ENCODE assay signal across 8 mouse cellular contexts in genomic region chr4:43983181-43983580, GRCm38 (mm10). TPM values are rescaled to one million over a fixed set of nuclear protein-coding genes. Genes with fewer than 3 reads are reported as not detected.
A peak's percentile ranks its signal among the peaks of the same experiment; 100 is the strongest.
DNase-seq lines count a peak whose midpoint lies in the region; ATAC-seq and TF ChIP-seq lines count a peak whose summit lies in the region.

Gene Ccin, plus strand, starts transcription at chr4:43983483.

- no peaks in the 10 kb centered on the region for H3K9me3 ChIP-seq in heart, embryonic 10.5 days
- H3K9me3 ChIP-seq in hindbrain, embryonic 14.5 days (ENCODE audit: control insufficient read depth, low read length), result no peaks in the 10 kb centered on the region
- H3K9me3 ChIP-seq in midbrain, embryonic 14.5 days (ENCODE audit: control insufficient read depth, low read length), result no peaks in the 10 kb centered on the region

- H3K27me3 ChIP-seq in heart, embryonic 10.5 days (ENCODE audit: insufficient read depth, poor library complexity, severe bottlenecking), result peaks cover 15% of the 10 kb centered on the region; the same call in 1 of the 2 replicates
- H3K27me3 ChIP-seq in hindbrain, embryonic 14.5 days (ENCODE audit: control insufficient read depth, insufficient read depth, low read length), result no peaks in the 10 kb centered on the region
- H3K27me3 ChIP-seq in midbrain, embryonic 14.5 days (ENCODE audit: control insufficient read depth, insufficient read depth, low read length), result peaks cover 12% of the 10 kb centered on the region; the same call in 1 of the 2 replicates

- WGBS in heart, embryonic 10.5 days, result 74% methylated on average over 11 of the region's 11 CpGs
- 80% methylated on average over 11 of the region's 11 CpGs for whole genome bisulfite sequencing in hindbrain, embryonic 14.5 days
- WGBS in midbrain, embryonic 14.5 days, result 83% methylated on average over 11 of the region's 11 CpGs

- H3K27ac ChIP-seq in heart, embryonic 10.5 days, result peak within 1 kb of the TSS; percentile 94
- no peak within 1 kb of the TSS for H3K27ac ChIP-seq in bone marrow macrophage, adult 2 months (ENCODE audit: insufficient read depth, low read depth, low read length)
- no peak within 1 kb of the TSS for H3K27ac ChIP-seq in hindbrain, embryonic 14.5 days
- H3K27ac ChIP-seq in midbrain, embryonic 14.5 days (replicated peaks; ENCODE audit: low read depth, low read length), result no peak within 1 kb of the TSS

- H3K36me3 ChIP-seq in heart, embryonic 10.5 days, result no peaks in the 10 kb centered on the region
- no peaks in the 10 kb centered on the region for H3K36me3 ChIP-seq in hindbrain, embryonic 14.5 days (replicated peaks; ENCODE audit: control insufficient read depth, insufficient read depth)
- no peaks in the 10 kb centered on the region for H3K36me3 ChIP-seq in midbrain, embryonic 14.5 days (ENCODE audit: control insufficient read depth, insufficient read depth, low read length)

- peaks cover 20% of the 10 kb centered on the region for H3K4me1 ChIP-seq in heart, embryonic 10.5 days
- H3K4me1 ChIP-seq in bone marrow macrophage, adult 2 months (ENCODE audit: control insufficient read depth, insufficient read depth, low read length), result 0 out of 2 replicates have a peak, but pooled peaks cover 3% of the 10 kb centered on the region
- H3K4me1 ChIP-seq in hindbrain, embryonic 14.5 days (replicated peaks; ENCODE audit: control insufficient read depth, insufficient read depth, low read length), result peaks cover 4% of the 10 kb centered on the region
- H3K4me1 ChIP-seq in midbrain, embryonic 14.5 days (ENCODE audit: control insufficient read depth, insufficient read depth, low read length), result peaks cover 11% of the 10 kb centered on the region; the same call in 1 of the 2 replicates

- DNase-seq in heart, embryonic 10.5 days (ENCODE audit: low spot score), result peak; percentile 61
- no peak for DNase-seq in heart, adult 18-20 months
- no peak for DNase-seq in hindbrain, embryonic 14.5 days (ENCODE audit: low spot score)
- no peak for DNase-seq in midbrain, embryonic 14.5 days
- no peak for DNase-seq in thymus, postnatal 14 days
- DNase-seq in cerebellum, postnatal 25 days, result no peak
- no peak for DNase-seq in cerebellum, adult 9-11 months

- peak within 1 kb of the TSS; percentile 70 for H3K9ac ChIP-seq in hindbrain, embryonic 14.5 days
- H3K9ac ChIP-seq in midbrain, embryonic 14.5 days (replicated peaks; ENCODE audit: low read length), result peak within 1 kb of the TSS; percentile 48

- H3K4me2 ChIP-seq in hindbrain, embryonic 14.5 days (replicated peaks), result peak within 1 kb of the TSS; percentile 70
- H3K4me2 ChIP-seq in midbrain, embryonic 14.5 days (ENCODE audit: low read length), result peak within 1 kb of the TSS; percentile 57

- H3K4me3 ChIP-seq in heart, embryonic 10.5 days, result peak within 1 kb of the TSS; percentile 61
- 0 out of 2 replicates have a peak within 1 kb of the TSS, but pooled peaks have one; percentile 31 for H3K4me3 ChIP-seq in bone marrow macrophage, adult 2 months (ENCODE audit: insufficient read depth, low read length)
- peak within 1 kb of the TSS; percentile 25 for H3K4me3 ChIP-seq in hindbrain, embryonic 14.5 days (replicated peaks; ENCODE audit: low read length)
- peak within 1 kb of the TSS; percentile 20 for H3K4me3 ChIP-seq in midbrain, embryonic 14.5 days (replicated peaks; ENCODE audit: low read depth, low read length)

- TF ChIP-seq POLR2A in bone marrow macrophage, adult 2 months (IDR thresholded peaks at IDR 0.05; ENCODE audit: borderline replicate concordance, low read depth, low read length), result no peak

- no peak for TF ChIP-seq CTCF in bone marrow macrophage, adult 2 months (IDR thresholded peaks at IDR 0.05; ENCODE audit: low read depth, low read length)

- no peak for ATAC-seq in hindbrain, embryonic 14.5 days (ENCODE audit: low FRiP score)
- ATAC-seq in midbrain, embryonic 14.5 days (ENCODE audit: low FRiP score, low TSS enrichment), result no peak

RNA-seq across cellular contexts. Expression of gene Ccin, which starts in this region (rescaled TPM):
- polyA plus RNA-seq in heart, embryonic 10.5 days (2016; fragmentation: Nextera tagmentation; extraction: Ambion mirVana), result not detected in 2 replicates
- total RNA-seq in heart, adult 18-20 months (2021), result not detected
- polyA plus RNA-seq in bone marrow macrophage, adult 2 months (2012; ENCODE audit: insufficient read depth, insufficient read length, missing spikeins), result not detected in 2 replicates
- polyA plus RNA-seq in hindbrain, embryonic 14.5 days (2014; fragmentation: Nextera tagmentation; extraction: Ambion mirVana), result 0.09 TPM in 1 of 2 replicates, not detected in the other
- not detected in 2 replicates for polyA plus RNA-seq in midbrain, embryonic 14.5 days (2014; fragmentation: Nextera tagmentation; extraction: Ambion mirVana)

Comparison
In these comparisons a context has a peak if more than half of its experiments do, and no peak if none do; other contexts are left out.
1. Peak in DNase-seq, H3K4me3 ChIP-seq and H3K27ac ChIP-seq in heart, embryonic 10.5 days; RNA of the gene not detected or under 1 TPM.